Mouse (Mus musculus): ENCODE data around the gene Lgals4.

DNA sequence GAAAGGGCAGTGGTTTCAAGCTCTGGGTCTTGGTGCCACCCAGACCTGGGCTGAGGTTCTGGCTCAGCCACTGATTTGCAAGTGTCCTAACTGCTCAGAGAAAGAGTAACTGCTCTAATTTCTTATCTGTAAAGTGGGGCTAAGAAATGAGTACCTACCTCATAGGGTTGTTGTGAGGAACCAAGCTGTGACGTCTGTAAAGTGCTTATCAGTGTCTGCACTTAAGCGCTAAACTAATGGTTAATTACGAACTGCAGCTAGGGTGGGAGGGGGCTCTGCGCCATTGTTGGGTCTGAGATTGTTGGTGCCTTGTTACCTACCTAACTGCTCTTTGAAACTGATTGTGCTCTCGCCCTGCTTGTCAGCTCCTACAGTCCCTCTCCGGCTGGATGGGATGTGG lies 16.1 kb upstream of the Lgals4 start:
- no peak for TF ChIP-seq CTCF (IDR thresholded peaks at IDR 0.05; ENCODE audit: low read depth, low read length)
- TF ChIP-seq POLR2A (IDR thresholded peaks at IDR 0.05; ENCODE audit: insufficient read depth, low read length): no peak
- no peak for TF ChIP-seq EP300 (IDR thresholded peaks at IDR 0.05; ENCODE audit: insufficient read depth, low read depth, low read length)
